Mouse (Mus musculus): ENCODE measurements around the gene Gm867. TPM values are rescaled to one million over a fixed set of nuclear protein-coding genes. Genes with fewer than 3 reads are reported as not detected.

Gm867 gene
- polyA plus RNA-seq, 1 experiment = 4.5 TPM

DNA sequence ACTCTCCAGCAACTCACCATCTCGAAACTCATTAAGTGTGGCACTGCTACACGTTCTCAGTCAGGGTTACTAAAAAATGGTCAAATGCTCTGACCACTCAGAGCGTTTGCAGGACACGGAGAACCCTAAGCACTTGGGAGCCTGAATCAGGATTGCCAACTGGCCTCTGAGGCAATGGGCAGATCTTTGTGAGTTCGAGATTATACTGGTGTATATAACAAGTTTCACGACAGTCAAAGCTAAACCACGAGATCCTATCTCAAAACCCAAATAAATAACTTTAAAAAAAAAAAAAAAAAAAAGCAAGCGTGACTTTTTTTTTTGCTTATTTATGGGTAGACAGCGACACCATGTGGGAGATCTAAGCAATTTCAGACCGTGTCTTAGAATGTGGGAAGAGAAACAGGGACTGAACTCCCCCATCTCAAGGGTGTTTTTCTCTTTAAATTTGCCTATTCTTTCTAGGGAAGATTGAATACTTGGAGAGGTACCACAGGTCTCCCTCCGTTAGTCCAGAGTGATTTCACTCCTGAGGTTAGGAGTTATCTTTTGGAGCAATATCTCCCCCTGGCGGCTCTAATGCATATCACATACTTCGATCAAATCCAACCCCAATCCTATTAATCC lies 11.1 kb upstream of the Gm867 start:
- Histone ChIP-seq H3K27me3 (ENCODE audit: control insufficient read depth, insufficient read depth, low read length) (no peaks in the 10 kb centered on the region), H3K4me3 (ENCODE audit: extremely low read depth, insufficient read depth, insufficient read length) (peak overlapping the region; percentile 48; the same call in 1 of the 2 replicates), H3K36me3 (ENCODE audit: control insufficient read depth, insufficient read depth, low read length) (no peaks in the 10 kb centered on the region), H3K4me1 (ENCODE audit: control insufficient read depth, insufficient read depth, insufficient read length) (peaks cover 8% of the 10 kb centered on the region; the same call in 1 of the 2 replicates), H3K27ac (ENCODE audit: insufficient read depth, low read length) (peak overlapping the region; percentile 1; the same call in 1 of the 2 replicates)
- TF ChIP-seq POLR2A (IDR thresholded peaks at IDR 0.05; ENCODE audit: low read depth, low read length) (no peak), CTCF (IDR thresholded peaks at IDR 0.05; ENCODE audit: extremely low read depth, insufficient read depth, insufficient read length, insufficient replicate concordance) (peak; percentile 13; the same call in 1 of the 2 replicates)
- whole genome bisulfite sequencing = 2% methylated on average over 13 of the region's 13 CpGs
- peak in 1 of 2 experiments; percentile 61 for DNase-seq (ENCODE audit: low read depth in 1 of 2, low spot score in 2 of 2)

DNA sequence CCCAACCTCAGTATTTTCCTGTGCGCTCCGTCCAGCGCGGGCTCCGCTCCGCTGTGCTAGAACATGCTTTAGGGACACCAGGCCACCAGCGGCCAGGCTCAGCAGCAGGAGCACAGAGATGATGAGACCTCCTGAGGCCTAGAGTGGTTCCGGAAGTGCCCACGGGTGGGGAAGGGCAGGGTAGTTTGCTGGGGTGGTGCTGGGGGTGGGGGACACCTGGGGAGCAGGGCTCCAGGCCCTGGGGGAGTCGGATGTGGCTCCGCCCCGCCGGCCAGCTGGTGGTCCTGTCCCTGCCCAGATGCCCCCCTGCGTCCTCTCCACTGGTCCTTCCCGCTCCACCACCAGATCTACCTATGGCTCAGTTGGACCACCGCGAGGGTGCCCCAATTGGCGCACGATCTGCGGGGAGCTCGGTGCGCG lies 10.3 kb upstream of the Gm867 start:
- no peak for TF ChIP-seq POLR2A (IDR thresholded peaks at IDR 0.05; ENCODE audit: low read depth, low read length)
- no peak for TF ChIP-seq CTCF (IDR thresholded peaks at IDR 0.05; ENCODE audit: extremely low read depth, insufficient read depth, insufficient read length, insufficient replicate concordance)
- Histone ChIP-seq H3K36me3 (ENCODE audit: control insufficient read depth, insufficient read depth, low read length) (no peaks in the 10 kb centered on the region), H3K4me1 (ENCODE audit: control insufficient read depth, insufficient read depth, insufficient read length) (peaks cover 8% of the 10 kb centered on the region; the same call in 1 of the 2 replicates), H3K27ac (ENCODE audit: insufficient read depth, low read length) (peak overlapping the region; percentile 58), H3K27me3 (ENCODE audit: control insufficient read depth, insufficient read depth, low read length) (no peaks in the 10 kb centered on the region), H3K4me3 (ENCODE audit: extremely low read depth, insufficient read depth, insufficient read length) (peak overlapping the region; percentile 48)
- WGBS = 8% methylated on average over 23 of the region's 23 CpGs
- peak in 1 of 2 experiments; percentile 55 for DNase-seq (ENCODE audit: low read depth in 1 of 2, low spot score in 2 of 2)

DNA sequence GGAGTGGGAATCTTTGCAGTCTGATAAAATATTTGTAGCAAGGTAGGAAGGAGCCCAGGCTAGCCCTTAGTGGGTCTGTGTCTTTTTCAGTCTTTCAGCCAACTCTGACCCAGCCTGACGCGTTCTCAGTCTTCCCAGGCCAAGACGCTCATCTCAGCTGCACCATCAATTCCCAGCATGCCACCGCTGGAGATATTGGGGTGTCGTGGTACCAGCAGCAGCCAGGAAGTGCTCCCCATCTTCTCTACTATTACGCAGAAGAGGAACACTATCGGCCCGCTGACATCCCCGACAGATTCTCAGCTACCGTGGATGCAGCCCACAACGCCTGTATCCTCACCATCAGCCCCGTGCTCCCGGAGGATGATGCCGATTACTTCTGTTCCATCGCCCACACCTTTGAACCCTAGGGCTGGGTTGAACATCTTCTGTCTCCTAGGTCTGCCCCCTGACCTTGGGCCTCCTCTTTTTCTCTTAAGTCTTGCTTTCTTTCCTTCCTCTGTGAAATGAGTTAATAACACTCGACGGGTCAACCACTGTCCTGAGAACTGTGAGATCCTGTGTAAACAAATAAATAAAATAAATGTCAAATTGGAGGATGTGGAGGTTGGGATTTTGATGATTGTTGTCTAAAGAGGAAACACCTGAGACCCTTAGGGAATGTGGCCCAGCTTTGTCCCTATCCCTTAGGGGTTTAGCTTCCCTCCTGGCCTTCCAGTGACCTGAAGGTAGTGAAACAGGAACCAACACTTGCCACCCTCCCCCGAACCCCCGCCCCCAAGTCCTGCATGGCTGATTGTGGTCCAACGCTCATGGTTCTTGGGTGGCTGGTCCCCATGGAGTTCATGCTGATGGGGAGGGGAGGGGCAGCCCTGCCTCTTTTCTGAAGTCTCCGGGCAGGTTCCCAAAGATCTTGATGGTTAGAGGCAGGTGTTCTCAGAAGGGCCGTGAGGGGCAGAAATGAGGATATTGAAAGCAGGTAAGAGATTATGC lies 8.9 kb upstream of the Gm867 start:
- Histone ChIP-seq H3K4me3 (ENCODE audit: extremely low read depth, insufficient read depth, insufficient read length) (peak overlapping the region; percentile 48), H3K4me1 (ENCODE audit: control insufficient read depth, insufficient read depth, insufficient read length) (peaks cover 6% of the 10 kb centered on the region; the same call in 1 of the 2 replicates), H3K36me3 (ENCODE audit: control insufficient read depth, insufficient read depth, low read length) (no peaks in the 10 kb centered on the region), H3K27ac (ENCODE audit: insufficient read depth, low read length) (peak overlapping the region; percentile 81), H3K27me3 (ENCODE audit: control insufficient read depth, insufficient read depth, low read length) (no peaks in the 10 kb centered on the region)
- 45% methylated on average over 22 of the region's 22 CpGs for WGBS
- peak; percentile 60 to 75 for DNase-seq (ENCODE audit: low read depth in 1 of 2, low spot score in 2 of 2)
- TF ChIP-seq CTCF (IDR thresholded peaks at IDR 0.05; ENCODE audit: extremely low read depth, insufficient read depth, insufficient read length, insufficient replicate concordance) = no peak
- no peak for TF ChIP-seq POLR2A (IDR thresholded peaks at IDR 0.05; ENCODE audit: low read depth, low read length)

DNA sequence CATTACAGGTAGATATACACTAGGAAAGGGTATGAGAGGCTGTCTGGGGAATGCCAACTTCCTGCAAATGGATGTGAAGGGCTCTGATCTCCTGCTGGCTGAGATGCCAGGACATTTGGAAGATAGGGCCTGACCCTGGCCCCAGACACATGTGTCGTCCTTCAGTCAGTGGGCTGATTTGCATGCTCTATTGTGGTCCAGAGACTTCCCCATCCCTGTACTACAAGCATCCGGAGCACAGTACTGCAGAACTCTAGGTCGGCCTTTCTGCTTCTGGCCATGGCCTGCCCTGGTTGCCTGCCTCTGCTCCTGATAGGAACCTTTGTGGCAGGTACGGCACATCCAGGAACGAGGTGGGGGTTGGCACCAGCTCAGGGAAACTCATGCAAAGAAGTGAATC lies 7.6 kb upstream of the Gm867 start:
- no peak; the same call in 1 of the 2 replicates for TF ChIP-seq POLR2A (IDR thresholded peaks at IDR 0.05; ENCODE audit: low read depth, low read length)
- TF ChIP-seq CTCF (IDR thresholded peaks at IDR 0.05; ENCODE audit: extremely low read depth, insufficient read depth, insufficient read length, insufficient replicate concordance) = no peak
- no peaks in the 10 kb centered on the region for H3K36me3 ChIP-seq (ENCODE audit: control insufficient read depth, insufficient read depth, low read length)
- no peaks in the 10 kb centered on the region for H3K27me3 ChIP-seq (ENCODE audit: control insufficient read depth, insufficient read depth, low read length)
- peak overlapping the region; percentile 63 for H3K4me3 ChIP-seq (ENCODE audit: extremely low read depth, insufficient read depth, insufficient read length)
- peaks cover 6% of the 10 kb centered on the region; the same call in 1 of the 2 replicates for H3K4me1 ChIP-seq (ENCODE audit: control insufficient read depth, insufficient read depth, insufficient read length)
- peak in 1 of 2 experiments; percentile 49 for DNase-seq (ENCODE audit: low read depth in 1 of 2, low spot score in 2 of 2)
- H3K27ac ChIP-seq (ENCODE audit: insufficient read depth, low read length) = peak overlapping the region; percentile 81
- WGBS = 39% methylated on average over 5 of the region's 5 CpGs

DNA sequence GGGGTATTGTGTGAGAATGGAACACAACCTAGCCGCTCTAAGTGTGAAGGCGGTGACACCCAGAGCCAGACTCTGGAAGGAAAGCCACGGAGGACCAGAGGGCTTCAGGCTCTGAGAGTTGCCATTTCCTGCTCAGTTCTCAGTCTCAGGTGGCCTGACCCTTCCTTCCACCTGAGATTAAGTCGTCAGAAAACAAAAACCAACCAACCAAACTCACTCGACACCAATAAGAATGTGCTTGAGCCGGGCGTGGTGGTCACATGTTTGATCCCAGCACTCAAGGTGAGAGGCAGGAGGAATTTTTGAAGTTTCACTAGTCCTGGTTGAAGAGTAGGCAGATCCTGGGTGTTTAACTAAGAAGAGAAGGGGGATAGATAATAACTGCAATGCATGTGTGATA lies 5.4 kb upstream of the Gm867 start:
- Histone ChIP-seq H3K4me1 (ENCODE audit: control insufficient read depth, insufficient read depth, insufficient read length) (peaks cover 6% of the 10 kb centered on the region; the same call in 1 of the 2 replicates), H3K27me3 (ENCODE audit: control insufficient read depth, insufficient read depth, low read length) (no peaks in the 10 kb centered on the region), H3K27ac (ENCODE audit: insufficient read depth, low read length) (no peak overlapping the region), H3K36me3 (ENCODE audit: control insufficient read depth, insufficient read depth, low read length) (no peaks in the 10 kb centered on the region), H3K4me3 (ENCODE audit: extremely low read depth, insufficient read depth, insufficient read length) (no peak overlapping the region)
- no peak for DNase-seq (ENCODE audit: low read depth in 1 of 2, low spot score in 2 of 2)
- TF ChIP-seq CTCF (IDR thresholded peaks at IDR 0.05; ENCODE audit: extremely low read depth, insufficient read depth, insufficient read length, insufficient replicate concordance) = no peak
- no peak for TF ChIP-seq POLR2A (IDR thresholded peaks at IDR 0.05; ENCODE audit: low read depth, low read length)
- WGBS = 77% methylated on average over 7 of the region's 7 CpGs

DNA sequence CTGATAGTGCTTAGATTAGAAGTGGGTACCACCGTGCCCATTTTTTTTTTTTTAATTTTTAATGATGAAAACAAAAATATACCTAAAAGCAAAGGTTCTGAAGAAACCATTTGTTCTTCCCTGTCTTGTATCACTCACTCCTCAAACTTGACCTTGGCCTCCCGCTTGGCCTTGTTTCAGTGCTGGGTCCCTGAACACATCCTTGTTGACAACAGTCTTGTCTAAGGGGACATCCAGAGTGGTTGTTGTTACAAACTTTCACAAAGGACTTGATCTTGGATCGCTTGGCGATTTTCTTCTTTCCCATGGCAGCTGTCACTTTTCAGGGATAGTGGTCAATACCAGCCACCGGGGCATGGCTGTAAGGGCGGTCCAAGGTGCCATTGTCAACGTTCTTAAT lies 4.7 kb upstream of the Gm867 start:
- WGBS = 92% methylated on average over 7 of the region's 7 CpGs
- Histone ChIP-seq H3K36me3 (ENCODE audit: control insufficient read depth, insufficient read depth, low read length) (no peaks in the 10 kb centered on the region), H3K4me1 (ENCODE audit: control insufficient read depth, insufficient read depth, insufficient read length) (peaks cover 6% of the 10 kb centered on the region; the same call in 1 of the 2 replicates), H3K27ac (ENCODE audit: insufficient read depth, low read length) (no peak overlapping the region), H3K4me3 (ENCODE audit: extremely low read depth, insufficient read depth, insufficient read length) (no peak overlapping the region), H3K27me3 (ENCODE audit: control insufficient read depth, insufficient read depth, low read length) (no peaks in the 10 kb centered on the region)
- DNase-seq (ENCODE audit: low read depth in 1 of 2, low spot score in 2 of 2) = no peak
- TF ChIP-seq POLR2A (IDR thresholded peaks at IDR 0.05; ENCODE audit: low read depth, low read length) = no peak
- no peak for TF ChIP-seq CTCF (IDR thresholded peaks at IDR 0.05; ENCODE audit: extremely low read depth, insufficient read depth, insufficient read length, insufficient replicate concordance)
